Mouse (Mus musculus) kidney, adult 11 months (tissue): ENCODE measurements at regions not wholly inside any gene's neighbourhood (a gene's known extent, or its start where the extent isn't known, plus 50 kb on each side); places are given as distances from the start of the nearest gene placed in this dataset.

Experiments used
- DNase-seq: peaks from one replicate; pipeline ENCODE4 v3.0.0; 2022

DNA sequence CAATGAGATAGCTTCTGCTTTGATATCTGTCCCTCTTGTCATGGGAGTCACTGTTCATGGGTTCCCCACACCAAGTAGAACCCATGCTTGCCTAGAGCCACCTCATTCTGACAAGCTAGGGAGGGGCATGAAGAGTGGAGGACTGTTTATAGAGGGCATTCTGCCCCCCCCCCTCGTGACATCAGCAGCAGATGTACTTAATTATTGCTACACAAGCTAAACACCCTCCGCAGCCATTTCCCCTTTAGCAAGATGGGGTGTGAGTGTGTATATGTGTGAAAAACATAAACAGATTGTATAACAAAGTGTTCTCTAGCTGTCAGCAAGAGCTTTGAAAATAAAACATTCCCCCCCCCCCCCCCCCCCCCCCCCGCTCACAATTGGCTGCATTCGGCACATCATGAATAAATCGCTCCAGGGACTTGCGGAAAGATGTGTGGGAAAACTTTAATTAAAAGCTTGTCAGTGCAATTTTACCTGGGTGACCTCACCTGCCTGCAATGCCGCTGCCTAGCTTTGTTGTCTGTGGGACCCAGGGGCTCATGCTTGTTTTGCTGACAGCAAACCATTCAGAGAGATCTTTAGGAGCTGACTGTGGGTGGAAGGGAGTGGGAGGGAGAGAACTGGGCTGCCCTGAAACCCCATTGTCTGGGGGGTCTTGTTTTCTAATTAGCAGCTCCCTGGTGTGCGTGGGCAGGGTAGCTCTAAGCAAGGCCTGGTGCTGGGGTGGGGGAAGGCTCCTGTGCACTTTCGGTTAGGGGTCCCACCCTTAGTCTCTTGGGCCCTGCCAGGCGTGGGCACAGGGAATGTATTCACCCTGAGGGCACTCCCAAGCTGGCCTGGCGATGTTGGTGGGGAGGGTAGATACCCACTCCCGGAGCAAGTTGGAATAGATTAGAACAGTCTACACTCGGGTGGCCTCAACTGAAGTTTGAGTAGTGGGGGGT lies 63.4 kb downstream of the Irx2 start:
- DNase-seq = no peak

DNA sequence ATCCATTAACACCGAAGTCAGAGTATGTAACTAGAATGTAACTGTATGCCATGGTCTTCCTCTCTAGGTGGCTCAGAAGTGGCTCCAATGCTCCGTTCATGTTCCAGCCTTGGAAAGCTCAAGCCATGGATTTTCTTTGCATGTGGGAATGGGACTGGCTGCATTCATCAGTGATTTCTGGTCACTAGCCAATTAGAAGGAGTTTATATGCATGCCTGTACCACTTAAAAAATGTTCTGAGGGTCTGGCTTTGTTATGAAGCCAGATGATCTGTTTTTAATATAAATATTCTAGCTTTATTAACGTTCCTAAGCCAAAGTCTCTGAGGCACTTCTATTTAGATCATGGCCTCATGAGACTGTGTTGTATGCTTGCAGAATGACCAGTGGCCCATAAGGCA lies 78.8 kb downstream of the Irx2 start:
- DNase-seq = no peak

DNA sequence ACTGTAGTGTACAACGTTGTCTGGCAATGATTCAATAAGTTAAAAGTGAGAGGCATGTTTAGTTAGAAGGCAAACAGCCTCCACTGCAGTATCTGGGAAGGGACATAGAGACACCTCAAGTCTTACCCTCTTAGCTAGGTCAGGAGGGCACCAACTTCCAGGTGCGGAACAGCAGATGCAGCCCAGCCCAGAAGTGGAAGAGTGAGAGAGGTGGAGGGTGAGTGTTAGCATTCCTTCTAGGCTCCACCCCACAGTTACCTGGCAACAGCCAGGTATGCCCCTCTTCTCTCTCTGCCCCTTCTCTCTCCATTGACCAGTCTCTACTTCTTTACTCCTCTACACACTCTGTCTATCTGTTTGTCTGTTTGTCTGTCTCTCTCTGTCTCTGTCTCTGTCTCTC lies 80.1 kb downstream of the Irx2 start:
- DNase-seq = no peak

DNA sequence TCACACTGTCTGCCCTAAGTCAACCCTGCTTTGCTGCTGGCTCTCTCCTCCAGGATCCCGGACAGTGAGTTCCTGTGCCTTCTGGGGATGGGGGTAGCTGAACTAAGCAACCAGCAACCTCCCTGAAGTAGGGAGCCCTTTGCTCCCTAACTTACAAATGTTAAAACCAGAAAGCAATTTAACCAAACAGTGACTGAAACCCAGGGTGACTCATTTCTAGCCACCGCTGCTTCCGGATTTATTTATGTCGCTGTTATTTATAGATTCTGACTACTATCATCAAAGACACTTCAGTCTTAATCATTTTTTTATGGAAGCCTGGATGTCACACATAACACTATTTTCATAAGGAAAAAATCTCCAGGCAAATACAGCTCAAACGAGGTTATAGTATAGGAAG lies 81.4 kb downstream of the Irx2 start:
- no peak for DNase-seq

DNA sequence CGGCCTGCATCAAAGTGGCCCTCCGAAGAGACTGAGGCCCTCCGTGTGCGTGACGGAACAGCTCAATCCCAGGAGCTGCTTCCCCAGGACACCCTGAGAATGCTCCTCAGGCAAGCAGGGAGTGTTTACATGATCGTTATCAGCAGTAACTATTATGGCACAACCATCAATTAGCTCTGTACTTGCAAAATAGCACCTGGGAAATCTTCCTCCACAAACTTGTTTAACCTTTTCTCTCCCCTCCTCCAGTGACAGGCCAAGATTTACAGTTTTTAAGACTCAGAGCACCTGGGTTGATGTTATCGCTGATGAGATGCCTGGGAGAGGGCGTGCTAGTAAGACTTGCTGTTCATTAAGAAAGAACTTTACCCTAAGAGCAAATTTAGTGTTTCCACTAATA lies 82.5 kb downstream of the Irx2 start:
- DNase-seq = no peak

DNA sequence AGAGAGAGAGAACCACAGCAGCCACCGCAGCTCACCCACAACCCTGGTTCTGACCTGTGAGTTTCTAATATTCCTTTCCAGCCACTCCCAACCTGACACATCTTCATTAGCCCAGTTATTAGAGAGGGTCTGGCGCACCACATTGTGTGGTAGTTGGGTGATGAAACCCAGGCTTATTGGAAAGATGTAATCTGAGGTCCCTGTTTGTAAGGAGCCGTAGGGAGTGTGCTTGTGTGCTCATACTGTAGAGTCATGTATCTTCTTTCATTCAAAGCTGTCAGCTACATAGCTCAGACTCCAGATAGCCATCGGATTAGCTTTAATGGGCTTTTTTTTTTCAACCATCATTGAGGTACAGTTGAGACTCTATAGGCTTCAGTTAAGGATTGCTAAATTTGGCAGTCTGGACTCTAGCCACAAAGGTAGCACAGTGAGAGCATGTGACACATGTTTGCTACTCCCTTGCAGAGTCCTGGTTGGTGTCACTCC lies 83.3 kb downstream of the Irx2 start:
- DNase-seq = no peak

DNA sequence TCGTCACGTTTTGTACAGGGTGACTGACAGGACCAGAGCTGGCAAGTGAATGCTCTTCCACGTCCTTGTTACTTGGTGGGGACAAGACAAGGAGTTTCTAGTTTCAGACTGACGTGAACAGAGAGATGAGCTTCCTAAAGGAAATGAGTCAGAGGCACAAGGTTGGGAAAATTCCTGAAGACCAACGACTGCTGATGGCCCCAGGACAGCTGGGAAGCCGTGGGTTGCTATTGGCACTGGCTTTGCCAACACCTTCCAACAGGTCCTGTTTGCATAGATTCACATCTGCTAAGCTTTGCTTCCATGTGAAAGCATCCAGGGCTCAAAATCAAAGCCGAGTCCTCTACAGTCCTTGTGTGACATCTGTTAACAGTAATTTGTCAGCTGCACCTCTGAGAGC lies 86.2 kb downstream of the Irx2 start:
- DNase-seq = no peak

DNA sequence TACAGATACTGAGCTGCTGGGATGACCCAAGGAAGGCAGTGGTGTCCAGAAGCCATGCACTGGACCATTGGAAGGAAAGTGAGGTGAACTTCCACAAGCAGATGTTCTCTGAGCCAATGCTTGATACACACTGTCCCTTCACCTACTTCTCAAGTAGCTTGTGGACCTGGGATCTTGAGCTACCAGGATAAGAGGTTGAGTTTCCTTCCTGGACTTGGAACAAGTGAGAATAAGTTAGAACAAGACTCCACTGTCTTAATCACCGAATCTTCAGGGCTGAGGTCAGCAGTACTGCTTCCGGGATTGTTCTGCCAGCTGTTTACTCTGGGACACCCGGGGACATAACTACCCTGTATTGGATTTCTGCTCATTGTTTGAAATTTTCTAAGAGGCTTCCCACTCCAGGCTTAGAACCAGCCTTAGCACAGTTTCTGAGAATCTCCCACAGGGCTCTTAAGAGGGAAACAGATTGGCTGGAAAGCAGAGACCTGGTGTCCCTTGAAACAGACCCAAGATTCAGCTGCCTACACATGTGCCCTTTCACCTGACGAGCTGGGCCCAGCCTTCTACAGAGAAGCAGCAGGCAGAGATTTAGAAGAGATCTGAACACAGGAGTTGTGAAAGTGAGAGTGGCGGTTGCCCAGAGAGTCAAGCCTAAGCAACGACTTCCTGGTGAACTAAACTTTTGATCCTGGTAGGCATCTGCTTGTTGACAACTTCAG lies 87.5 kb downstream of the Irx2 start:
- DNase-seq = no peak

DNA sequence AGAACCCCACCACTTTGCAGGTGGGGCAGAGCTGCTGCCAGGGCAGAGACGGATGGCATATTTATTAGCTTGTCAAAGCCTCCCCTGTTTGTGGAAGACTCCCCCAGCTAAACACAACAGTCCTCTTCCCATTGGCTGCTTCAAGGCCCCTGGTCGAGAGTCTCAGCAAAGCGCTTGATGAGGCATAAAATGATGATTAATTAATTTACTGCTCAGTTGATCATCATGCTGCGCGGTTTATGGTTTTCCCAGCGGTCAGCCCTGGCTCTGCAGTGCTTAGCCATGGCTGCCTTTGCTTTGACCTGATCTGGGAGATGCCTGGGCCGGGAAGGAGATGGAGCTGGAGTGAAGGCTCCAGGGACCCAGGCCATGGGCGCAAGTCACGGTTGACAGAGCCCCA lies 98.5 kb downstream of the Irx2 start:
- no peak for DNase-seq

DNA sequence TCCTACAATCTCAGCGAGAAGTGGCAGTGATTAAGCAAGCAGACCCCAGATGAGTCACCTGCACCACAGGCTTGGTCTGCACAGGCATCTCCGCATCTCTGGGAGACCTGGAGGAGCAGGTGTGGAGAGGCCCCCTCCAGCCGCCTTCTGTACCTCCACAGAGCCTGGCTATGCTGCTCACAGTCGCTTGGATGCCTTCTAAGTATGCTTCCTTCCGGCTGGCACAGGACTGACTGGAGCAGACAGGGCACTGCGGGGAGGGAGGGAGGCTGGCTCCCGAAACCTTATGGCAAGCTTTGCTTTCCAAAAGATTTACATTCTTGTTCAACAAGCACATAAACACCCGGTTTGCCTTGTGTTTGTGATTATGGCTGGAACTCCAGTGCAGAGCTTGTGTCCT lies 107.3 kb downstream of the Irx2 start:
- DNase-seq = no peak

DNA sequence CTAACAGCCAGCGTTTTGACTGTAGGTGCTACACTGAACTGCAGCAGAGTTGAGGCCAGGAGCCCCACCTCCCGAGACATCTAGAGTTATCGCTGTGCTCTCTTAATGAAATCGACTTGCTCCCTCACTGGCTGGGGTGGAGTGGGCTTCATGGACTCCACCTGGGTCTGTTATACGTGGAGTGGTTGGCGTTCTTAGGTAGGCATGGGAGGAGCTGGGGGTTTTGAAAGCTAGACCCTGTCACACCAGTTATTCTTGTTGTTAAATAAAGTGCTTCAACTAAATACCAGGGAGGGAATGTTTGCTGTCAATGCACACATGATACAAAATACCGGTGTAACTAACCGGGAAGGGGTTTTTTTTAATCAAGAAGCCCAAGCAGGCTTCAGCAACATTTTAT lies 108.4 kb downstream of the Irx2 start:
- DNase-seq = no peak

DNA sequence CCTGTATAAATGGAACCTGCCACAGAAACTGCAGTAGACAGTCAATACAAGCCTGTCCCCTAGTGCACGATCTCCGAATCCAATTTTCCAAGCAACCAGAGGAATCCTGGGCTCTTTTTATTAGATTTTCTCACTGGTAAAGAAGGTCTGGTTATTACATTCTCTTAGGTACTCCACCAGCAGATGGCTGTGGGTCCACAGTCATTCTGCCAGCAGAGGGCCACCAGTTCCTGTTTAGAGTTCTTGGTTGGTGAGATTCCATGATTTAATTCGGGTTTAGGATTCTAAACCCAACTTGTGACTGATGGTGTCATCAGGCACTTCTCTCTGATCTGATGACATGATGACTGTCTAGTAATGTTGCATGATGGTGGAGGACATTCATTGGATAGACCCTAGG lies 118.6 kb downstream of the Irx2 start:
- DNase-seq = no peak

DNA sequence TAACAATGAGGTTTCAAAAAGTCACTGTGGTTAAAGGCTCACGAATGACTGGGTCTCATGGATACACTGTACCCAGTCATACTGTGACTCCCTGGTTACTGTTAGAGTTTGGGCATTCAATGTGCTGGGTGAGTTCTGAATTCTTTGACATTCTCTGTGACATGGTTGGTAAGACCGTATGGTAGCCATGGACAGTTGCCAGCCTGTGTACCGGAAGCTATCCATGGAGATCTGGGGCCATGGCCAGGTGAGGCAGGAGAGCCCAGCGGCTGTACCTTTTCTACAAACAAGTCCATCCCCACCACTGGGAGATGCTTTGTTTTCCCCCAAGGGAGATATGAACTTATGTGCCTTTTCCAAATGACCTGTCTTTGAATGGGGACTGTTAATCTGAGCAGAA lies 126.4 kb downstream of the Irx2 start:
- DNase-seq = no peak

DNA sequence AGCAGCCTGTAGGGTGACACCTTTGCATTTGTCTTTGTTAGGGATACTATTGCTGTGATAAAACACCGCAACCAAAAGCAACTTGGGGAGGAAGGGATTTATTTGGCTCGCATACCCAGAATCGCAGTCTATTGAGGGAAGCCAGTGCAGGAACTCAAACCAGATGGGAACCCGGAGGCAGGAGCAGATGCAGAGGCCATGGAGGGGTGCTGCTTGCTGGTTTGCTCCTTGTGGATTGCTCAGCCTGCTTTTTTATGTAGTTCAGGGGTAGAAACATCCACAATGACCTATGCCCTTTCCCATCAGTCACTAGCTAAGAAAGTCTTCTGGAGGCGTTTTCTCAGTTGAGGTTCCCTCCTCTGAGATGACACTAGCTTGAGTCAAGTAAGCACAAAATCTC lies 133.9 kb downstream of the Irx2 start:
- no peak for DNase-seq

DNA sequence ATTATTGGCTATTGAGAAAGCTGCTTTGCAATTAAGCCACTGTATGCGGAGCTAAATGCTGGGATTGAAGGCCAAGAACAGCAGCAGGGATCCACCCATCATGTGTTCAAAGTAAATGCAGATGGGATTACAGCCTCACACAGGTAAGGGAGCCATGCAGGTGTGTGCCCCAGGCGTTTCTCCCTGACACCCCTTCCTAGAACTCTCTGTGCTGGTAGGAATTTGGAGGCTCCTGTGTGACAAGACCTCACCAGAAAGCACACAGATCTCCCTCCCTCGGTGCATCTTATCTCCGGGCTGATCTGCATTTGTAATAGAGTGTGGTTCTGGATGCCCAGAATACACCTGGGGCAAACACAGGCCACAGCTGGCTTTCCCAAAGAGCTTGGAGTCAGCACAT lies 134.7 kb downstream of the Irx2 start:
- no peak for DNase-seq

DNA sequence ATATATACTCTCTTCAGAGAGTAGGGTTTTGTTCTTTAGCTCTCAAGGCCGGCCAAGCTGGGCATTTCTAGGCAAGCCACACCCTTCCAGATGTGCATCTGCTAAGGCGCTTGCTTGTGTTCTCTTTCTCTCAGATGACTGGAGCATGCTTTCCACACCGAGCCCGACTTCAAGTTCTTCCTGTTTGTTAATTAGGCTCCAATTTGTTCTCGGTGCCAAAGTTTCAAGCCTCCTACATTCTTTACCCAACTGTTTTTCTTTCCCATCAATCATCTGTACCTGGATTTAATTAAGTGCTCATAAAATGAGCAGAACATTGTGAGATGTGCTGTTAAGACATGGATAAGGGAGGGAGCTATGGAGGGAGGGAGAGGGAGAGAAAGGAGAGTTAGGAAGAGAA lies 138.7 kb downstream of the Irx2 start:
- no peak for DNase-seq

DNA sequence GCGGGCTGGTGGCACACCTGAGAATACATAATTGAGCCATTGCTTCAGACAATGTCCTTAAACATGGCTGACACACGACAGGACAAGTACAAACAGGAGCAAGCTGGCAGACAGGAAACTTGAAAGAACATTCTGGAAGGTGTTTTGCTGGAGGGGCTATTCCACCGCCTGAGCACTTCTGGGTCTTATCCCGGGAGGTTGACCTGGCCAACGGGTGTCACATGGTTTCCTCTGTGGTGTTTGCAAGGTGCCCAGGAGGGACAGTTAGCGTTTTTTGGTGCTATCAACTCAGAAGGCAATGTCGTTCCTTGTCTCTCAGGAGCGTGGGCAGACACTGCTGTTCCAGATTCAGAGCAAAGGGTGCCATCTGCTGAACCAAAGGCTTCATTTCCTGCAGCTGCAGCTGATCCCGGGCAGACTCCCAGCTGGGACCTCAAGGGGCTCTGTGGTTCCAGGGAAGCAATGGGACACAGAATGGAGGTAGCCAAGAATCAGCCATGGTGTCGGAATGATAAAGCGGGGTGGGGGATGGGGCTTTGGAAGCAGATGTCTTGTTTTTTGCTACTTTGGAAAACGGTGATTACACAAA lies 140.5 kb downstream of the Irx2 start:
- no peak for DNase-seq

DNA sequence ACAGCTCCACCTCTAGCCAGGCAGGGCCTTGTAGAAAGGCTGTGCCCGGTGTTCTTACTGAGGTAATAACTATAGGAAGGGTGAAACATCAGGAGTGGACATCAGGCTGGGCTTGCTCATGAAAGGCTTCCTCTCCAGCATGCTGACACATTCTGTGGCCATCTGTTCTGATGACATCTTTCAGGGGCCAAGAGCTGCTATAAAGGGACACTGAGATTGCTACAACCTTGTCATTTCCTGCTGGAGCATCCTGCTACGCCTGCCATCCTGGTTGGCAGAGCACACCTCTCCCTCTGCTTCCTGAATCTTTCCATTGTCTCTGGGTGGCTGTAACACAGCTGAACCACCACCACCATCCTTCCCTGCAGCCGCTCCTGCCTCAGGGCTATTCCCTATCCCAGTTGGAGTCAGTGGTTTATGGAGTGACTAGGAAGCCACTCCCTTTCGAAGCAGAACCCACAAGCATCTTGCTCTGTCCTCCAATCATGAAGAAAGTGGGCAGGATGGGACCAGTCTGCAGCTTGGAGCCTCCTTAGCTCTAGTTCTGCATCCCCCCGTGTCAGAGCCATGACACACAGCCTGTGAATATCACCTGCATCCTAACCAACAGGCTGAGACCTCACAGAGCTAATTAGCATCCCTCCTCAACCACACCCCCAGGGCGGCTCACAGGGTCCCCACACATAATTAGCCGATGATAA lies 154.6 kb downstream of the Irx2 start:
- no peak for DNase-seq

DNA sequence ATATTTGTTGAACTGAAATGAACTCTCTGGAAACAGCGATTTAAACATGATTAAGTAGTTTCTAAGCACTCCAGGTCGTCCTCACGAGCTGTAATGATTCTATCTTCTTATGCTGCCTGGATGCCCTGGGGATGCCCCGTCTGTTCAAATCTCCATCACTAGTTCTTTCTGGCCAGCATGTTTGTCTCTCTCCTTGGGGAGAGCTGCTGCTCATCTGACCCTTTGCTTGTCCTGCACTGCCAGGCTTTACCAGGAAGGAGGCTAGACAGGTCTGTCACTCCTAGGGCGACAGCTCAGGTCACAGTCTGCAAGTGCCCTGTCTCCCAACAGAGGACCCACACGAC lies 155.1 kb downstream of the Irx2 start:
- no peak for DNase-seq

DNA sequence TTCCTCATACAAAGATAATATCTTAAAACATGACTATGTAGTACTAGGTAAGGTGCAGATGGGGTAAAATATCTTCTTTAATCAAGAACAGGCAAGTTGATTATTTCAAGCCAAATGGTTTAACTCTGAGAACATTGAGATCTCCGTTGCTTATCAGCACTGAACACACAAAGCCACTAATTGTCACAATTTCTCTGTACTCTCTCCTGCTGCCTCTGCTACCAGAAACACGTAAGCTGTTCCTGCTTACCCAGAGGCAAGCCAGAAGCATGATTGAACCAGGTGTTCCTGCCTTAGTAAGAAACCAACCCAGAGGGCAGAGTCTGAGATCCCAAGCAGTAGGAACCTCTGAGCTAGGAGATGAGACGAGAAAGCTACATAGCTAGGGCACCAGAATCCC lies 164.1 kb downstream of the Irx2 start:
- DNase-seq = no peak

DNA sequence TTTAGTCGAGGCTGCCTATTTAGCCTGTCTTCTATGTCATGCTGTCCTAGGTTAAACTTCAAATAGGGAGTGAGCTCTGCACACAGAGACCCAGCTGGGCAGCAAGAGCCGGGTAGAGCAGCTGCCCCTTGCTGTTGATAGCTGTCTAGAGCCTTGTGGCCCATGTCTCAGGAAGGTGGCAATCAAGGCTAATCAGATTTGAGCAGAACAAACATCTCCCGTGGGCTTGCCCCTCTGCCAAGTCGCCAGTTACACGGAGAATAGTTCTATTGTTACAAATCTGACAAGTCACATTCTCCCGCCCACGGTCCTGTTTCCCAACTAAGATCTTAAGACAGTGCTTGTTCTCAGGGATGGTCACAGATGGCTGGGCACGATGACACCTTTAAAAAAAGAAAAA lies 171.4 kb downstream of the Irx2 start:
- DNase-seq = no peak

DNA sequence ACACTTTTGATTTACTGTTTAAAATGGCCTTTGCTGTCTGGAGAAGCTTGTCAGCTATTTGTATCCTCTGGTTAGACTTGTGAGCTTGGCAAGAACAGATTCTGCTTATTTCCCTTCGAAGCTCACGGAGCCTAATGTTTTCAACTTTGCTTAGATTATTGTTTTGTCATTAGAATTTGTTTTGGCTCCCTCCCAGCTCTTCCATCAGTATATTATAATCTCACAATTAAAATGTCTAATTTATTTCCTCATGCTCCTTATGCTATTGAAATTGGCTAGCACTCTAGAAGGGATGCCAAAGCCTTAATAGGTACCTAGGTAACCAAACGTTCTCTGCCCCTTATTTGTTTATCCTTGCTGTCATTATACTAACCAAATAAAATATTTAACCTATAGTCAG lies 171.9 kb downstream of the Irx2 start:
- no peak for DNase-seq

DNA sequence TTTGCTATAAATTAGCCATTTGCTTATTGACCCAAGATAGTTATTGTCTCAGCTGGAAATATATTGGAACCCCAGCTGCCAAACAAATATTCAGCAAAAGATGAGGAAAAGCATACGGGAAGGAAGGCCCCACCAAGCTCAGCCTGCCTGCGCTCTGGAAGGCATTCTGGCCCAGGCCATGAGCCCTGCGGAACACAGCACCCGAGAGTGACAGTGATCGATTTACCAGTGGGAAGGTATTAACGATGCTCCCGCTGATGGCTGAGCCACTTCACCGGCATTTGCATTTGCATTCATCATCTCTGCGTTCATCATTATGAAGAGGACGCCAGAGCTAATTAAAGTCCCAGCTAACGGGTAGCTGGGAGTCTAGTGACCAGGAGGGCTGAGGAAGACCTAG lies 174.8 kb downstream of the Irx2 start:
- no peak for DNase-seq
